9 mouse cellular contexts compared by ENCODE assay signal in the genomic region with DNA sequence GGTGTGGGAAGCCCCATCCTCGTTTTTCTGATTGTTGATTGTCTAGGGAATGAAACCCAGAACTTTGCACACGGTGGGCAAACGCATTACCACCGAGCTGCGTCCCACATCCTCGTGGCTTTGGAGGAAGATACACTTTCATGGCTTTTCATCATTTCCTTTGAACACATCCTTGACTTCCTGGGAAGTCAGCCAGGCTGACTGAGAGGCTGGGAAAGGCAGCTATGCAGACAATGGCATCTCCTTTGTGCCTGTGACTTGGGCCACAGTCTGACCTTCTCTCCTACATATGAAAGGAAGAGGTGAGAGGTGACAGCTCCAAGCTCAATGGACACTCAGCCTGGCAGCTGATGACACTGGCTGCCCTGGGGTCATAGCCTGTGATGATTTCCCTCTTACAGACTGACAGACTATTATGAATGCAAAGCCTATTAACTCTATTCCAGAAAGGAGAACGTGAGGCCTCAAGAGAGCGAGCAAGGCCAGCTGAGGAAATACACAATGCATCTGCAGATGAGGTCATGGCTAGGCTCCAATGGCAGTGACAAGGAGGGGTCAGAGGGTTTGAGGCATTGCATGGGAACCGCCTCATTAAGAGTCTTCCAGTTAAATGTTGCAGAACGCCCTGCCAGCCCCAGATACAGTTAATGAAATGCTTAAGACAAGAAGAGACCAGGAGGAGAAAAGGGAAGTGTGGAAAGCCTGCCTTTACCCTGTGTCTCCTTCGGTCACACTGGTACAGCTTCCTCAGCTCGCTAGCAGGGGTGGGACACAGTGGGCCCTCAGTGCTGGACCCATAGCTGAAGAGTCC.
DNase-seq lines count a peak whose midpoint lies in the region; ATAC-seq and TF ChIP-seq lines count a peak whose summit lies in the region.
"Had no signal": no experiment of that assay in that cellular context is flagged by ENCODE, and none has a peak within 500 bp of the region (broad histone marks: within the 10 kb centered on the region; RNA-seq: fewer than 3 reads in every experiment).

No protein-coding gene starts in this region.

- H3K9me3 ChIP-seq in forebrain, embryonic 13.5 days (replicated peaks): no peaks in the 10 kb centered on the region
- no peaks in the 10 kb centered on the region for H3K9me3 ChIP-seq in hindbrain, embryonic 15.5 days
- H3K9me3 ChIP-seq in lung, postnatal 0 days (ENCODE audit: low read length): no peaks in the 10 kb centered on the region
- H3K9me3 ChIP-seq: embryonic facial prominence, embryonic 13.5 days had no signal

- TF ChIP-seq CTCF in lung, postnatal 0 days (IDR thresholded peaks at IDR 0.05): no peak

- DNase-seq in adrenal gland, postnatal 14 days: peak; percentile 39
- no peak for DNase-seq in adrenal gland, adult 18-20 months (ENCODE audit: low spot score in 2 of 2)
- DNase-seq in lung, postnatal 0 days (ENCODE audit: low spot score): peak; percentile 72
- DNase-seq in testis, postnatal 10 days (ENCODE audit: low spot score): peak; percentile 49
- DNase-seq in spleen, postnatal 10 days (ENCODE audit: low spot score in 2 of 2): no peak

- WGBS in forebrain, embryonic 13.5 days: 33% methylated on average over 12 of the region's 12 CpGs
- WGBS in hindbrain, embryonic 15.5 days: 23% methylated on average over 12 of the region's 12 CpGs
- 46% methylated on average over 12 of the region's 12 CpGs for WGBS in lung, postnatal 0 days

- peak; percentile 36; the same call in 1 of the 2 replicates for ATAC-seq in forebrain, embryonic 13.5 days
- no peak for ATAC-seq in hindbrain, embryonic 15.5 days (ENCODE audit: low FRiP score, low read depth)
- ATAC-seq in lung, postnatal 0 days: peak; percentile 80
- no peak for ATAC-seq in megakaryocyte-erythroid progenitor cell, adult 5-6 weeks (replicated peaks; ENCODE audit: low FRiP score, low TSS enrichment, poor library complexity, severe bottlenecking)

- peaks cover 41% of the 10 kb centered on the region for H3K4me1 ChIP-seq in forebrain, embryonic 13.5 days
- peaks cover 38% of the 10 kb centered on the region for H3K4me1 ChIP-seq in hindbrain, embryonic 15.5 days (replicated peaks)
- H3K4me1 ChIP-seq in lung, postnatal 0 days (ENCODE audit: insufficient read depth, low read depth, low read length): peaks cover 8% of the 10 kb centered on the region; the same call in 1 of the 2 replicates

- no peak overlapping the region for H3K9ac ChIP-seq in forebrain, embryonic 13.5 days
- H3K9ac ChIP-seq in hindbrain, embryonic 15.5 days: no peak overlapping the region
- H3K9ac ChIP-seq in lung, postnatal 0 days (replicated peaks; ENCODE audit: low read depth): no peak overlapping the region
- H3K9ac ChIP-seq: embryonic facial prominence, embryonic 13.5 days had no signal

- H3K4me2 ChIP-seq in forebrain, embryonic 13.5 days: no peak overlapping the region
- no peak overlapping the region for H3K4me2 ChIP-seq in hindbrain, embryonic 15.5 days
- no peak overlapping the region for H3K4me2 ChIP-seq in lung, postnatal 0 days (replicated peaks; ENCODE audit: low read depth, low read length)
- H3K4me2 ChIP-seq: embryonic facial prominence, embryonic 13.5 days had no signal

- TF ChIP-seq EP300 in lung, postnatal 0 days (IDR thresholded peaks at IDR 0.05): no peak

- H3K27me3 ChIP-seq in forebrain, embryonic 13.5 days: no peaks in the 10 kb centered on the region
- no peaks in the 10 kb centered on the region for H3K27me3 ChIP-seq in hindbrain, embryonic 15.5 days
- no peaks in the 10 kb centered on the region for H3K27me3 ChIP-seq in lung, postnatal 0 days (replicated peaks; ENCODE audit: insufficient read depth, low read length)
- H3K27me3 ChIP-seq: embryonic facial prominence, embryonic 13.5 days had no signal

- no peaks in the 10 kb centered on the region for H3K36me3 ChIP-seq in forebrain, embryonic 13.5 days (ENCODE audit: poor library complexity, severe bottlenecking)
- no peaks in the 10 kb centered on the region for H3K36me3 ChIP-seq in hindbrain, embryonic 15.5 days
- H3K36me3 ChIP-seq in lung, postnatal 0 days (ENCODE audit: insufficient read depth, low read length): no peaks in the 10 kb centered on the region

- peak overlapping the region; percentile 53 for H3K27ac ChIP-seq in forebrain, embryonic 13.5 days
- peak overlapping the region; percentile 43 for H3K27ac ChIP-seq in hindbrain, embryonic 15.5 days (replicated peaks)
- peak overlapping the region; percentile 51 for H3K27ac ChIP-seq in lung, postnatal 0 days (ENCODE audit: low read length)
- H3K27ac ChIP-seq: embryonic facial prominence, embryonic 13.5 days had no signal

- H3K4me3 ChIP-seq in forebrain, embryonic 13.5 days: no peak overlapping the region
- H3K4me3 ChIP-seq in hindbrain, embryonic 15.5 days: no peak overlapping the region
- H3K4me3 ChIP-seq in lung, postnatal 0 days (ENCODE audit: low read depth, low read length): no peak overlapping the region
- H3K4me3 ChIP-seq: embryonic facial prominence, embryonic 13.5 days had no signal

Comparison
In these comparisons a context has a peak if more than half of its experiments do, and no peak if none do; other contexts are left out.
1. DNase-seq: peak in adrenal gland, postnatal 14 days (single experiment), lung, postnatal 0 days (single experiment) and testis, postnatal 10 days (single experiment); none in adrenal gland, adult 18-20 months (0 of 2) and spleen, postnatal 10 days (0 of 2).
2. ATAC-seq: peak in forebrain, embryonic 13.5 days (single experiment) and lung, postnatal 0 days (single experiment); none in hindbrain, embryonic 15.5 days (single experiment) and megakaryocyte-erythroid progenitor cell, adult 5-6 weeks (single experiment).
3. Peak in every context shown above with its lines, with median percentiles within 50 percentile points of each other: H3K27ac ChIP-seq.